Mouse (Mus musculus) layer of hippocampus, adult 18-20 months (tissue): ENCODE measurements around the gene Ctla2a. TPM values are rescaled to one million over a fixed set of nuclear protein-coding genes. Genes with fewer than 3 reads are reported as not detected.
"Not testable (repeated sequence)": the region's sequence is repeated elsewhere in the genome, so short reads cannot be mapped to it uniquely, and the experiment has no call there.

ENCODE experiments used
- DNase-seq, 2 experiments: peaks; one replicate each; pipeline ENCODE4 v3.0.0; 2022; ENCODE audit warnings: low spot score in 2 of 2
- long read RNA-seq: library from polyadenylated mRNA; stranded (forward); transcript quantifications from one replicate; pipeline ENCODE4 v2.0.0, GENCODE M21; 2021
- total RNA-seq, 2 experiments: library from RNA; stranded (reverse); gene quantifications; 2 replicates each; pipeline ENCODE4 v1.2.3; 2021

Ctla2a gene
- 10 to 100 TPM; 16.0 to 19.5 TPM for total RNA-seq
- long read RNA-seq, transcript Ctla2a-201 (5 exons, 1,373 nt): major isoform, 9 of 15 reads
- long read RNA-seq, transcript Ctla2a-205 (3 exons, 706 nt): minor isoform, 6 of 15 reads
- long read RNA-seq, partial matches to known transcripts: 0 of 15 reads
- long read RNA-seq, other reads (novel, unspliced or antisense): 0 of 15 reads

DNA sequence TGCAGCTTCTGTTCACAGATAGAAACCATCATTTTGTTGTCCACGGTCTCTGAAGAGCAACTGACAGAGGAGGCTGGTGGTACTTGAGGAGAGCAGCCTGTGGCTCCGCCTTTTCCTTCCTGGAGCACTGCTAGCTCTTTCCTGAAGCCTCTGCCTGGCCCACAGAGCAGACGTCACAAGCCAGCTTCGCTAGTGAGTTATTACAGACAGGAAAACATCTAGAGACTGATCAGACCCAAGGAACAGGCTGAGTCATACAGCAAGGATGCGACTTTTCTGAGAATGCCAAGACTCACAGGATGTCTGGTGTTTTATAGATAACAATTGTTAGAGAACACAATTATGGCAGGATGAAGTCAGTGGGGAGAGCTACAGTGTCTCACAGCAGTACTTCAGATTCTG, at the start of gene Ctla2a, which contains the start of gene Gm49391:
Ctla2a (minus strand) TSS at position 126 of the 402 bp plus-strand sequence.
Gm49391 (minus strand) TSS at position 72 of the 402 bp plus-strand sequence.
- DNase-seq: no peak

DNA sequence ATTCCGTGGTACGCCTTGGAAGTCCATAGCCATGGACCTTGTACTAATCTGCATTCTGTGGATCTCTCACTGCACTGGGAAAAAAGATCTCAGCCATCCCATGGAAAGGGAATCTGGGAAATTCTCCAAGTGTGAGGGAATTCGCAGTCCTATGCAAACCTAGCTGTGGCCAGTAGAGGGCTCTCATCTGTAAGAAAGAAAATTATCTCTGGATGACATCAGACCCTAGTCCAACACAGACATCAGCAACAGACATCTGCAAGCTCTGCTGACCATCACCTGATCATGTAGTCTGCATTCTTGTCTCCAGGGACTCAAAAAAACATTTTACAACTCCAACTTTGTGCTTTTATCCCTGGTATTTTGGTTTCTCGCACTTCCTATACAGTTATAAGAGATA, 35.9 kb upstream of the Ctla2a start:
- not testable (repeated sequence) for DNase-seq

DNA sequence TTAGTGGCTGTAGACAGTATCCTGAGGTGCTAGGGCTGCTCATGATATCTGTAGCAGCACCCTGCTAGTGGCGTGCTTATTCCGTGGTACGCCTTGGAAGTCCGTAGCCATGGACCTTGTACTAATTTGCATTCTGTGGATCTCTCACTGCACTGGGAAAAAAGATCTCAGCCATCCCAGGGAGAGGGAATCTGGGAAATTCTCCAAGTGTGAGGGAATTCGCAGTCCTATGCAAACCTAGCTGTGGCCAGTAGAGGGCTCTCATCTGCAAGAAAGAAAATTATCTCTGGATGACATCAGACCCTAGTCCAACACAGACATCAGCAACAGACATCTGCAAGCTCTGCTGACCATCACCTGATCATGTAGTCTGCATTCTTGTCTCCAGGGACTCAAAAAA, 27.6 kb upstream of the Ctla2a start:
- not testable (repeated sequence) for DNase-seq

DNA sequence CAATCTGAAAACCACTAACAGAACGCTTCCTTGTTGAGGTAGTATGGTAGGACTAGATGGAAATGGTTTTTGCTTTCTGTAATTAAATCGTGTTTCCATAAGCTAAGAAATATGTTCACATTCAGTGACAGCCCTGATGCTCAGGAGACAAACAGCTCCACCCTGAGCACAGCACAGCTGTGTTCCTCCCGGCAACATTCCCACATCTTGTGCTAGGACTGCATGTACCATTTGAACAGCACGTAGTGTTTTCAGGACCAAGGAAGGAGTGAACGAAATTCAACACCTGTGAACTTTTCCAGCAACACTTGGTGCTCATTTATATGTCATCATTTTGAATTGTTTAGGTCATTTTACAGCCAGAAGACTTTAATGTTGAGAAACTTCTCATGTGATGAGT, 25.3 kb upstream of the Ctla2a start:
- DNase-seq: no peak

DNA sequence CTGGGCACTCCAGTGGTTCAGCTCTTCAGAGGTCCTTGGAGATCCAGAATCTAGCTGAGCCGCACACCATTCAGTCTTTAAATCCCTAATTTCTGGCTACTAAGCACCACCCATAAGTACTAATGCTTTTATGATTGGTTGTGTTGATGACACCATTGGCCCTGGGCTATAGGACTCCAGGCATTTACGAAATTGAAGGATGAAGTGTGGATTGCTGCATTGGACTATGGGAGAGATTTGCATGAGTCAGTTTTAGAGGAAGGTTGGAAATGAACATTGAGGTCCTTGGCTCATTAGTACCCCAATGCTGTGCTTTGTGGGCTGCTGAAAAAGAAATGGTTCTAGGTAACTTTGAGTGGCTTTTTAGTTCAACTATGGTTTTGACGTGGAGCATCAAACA, 5.5 kb upstream of the Ctla2a start, which contains the start of gene Tpbpa:
Tpbpa (minus strand) TSS at position 101 of the 400 bp plus-strand sequence.
- DNase-seq: not testable (repeated sequence)

DNA sequence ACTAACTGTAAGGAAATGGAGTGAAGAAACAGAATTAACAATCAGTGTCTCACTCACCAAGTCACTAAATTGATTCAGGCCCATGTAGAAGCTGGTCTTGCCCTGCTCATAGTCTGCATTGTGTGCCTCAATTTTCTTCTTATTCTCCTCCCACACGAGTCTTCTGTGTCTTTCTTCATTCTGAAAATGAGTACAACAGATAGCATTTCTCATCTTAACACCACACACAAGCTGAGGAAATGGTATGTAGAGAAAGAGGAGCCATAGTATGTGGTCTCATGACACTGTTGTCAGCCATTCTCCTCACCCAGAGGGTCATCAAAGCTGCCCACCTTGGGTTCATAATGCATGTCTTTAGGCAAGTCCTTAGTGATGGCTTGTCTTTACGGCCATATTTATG, 935 bp downstream of the Ctla2a start, which contains the start of gene Gm49393:
Gm49393 (minus strand) TSS at position 101 of the 400 bp plus-strand sequence.
- DNase-seq: not testable (repeated sequence)

DNA sequence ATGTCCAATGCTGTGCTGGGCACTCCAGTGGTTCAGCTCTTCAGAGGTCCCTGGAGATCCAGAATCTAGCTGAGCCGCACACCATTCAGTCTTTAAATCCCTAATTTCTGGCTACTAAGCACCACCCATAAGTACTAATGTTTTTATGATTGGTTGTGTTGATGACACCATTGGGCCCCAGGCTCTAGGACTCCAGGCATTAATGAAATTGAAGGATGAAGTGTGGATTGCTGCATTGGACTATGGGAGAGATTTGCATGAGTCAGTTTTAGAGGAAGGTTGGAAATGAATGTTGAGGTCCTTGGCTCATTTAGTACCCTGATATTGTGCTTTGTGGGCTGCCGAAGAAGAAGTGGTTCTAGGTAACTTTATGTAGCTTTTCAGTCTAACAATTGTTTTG, 31.6 kb downstream of the Ctla2a start, which contains the start of gene Tpbpb:
Tpbpb (minus strand) TSS at position 101 of the 400 bp plus-strand sequence.
- DNase-seq: not testable (repeated sequence)

DNA sequence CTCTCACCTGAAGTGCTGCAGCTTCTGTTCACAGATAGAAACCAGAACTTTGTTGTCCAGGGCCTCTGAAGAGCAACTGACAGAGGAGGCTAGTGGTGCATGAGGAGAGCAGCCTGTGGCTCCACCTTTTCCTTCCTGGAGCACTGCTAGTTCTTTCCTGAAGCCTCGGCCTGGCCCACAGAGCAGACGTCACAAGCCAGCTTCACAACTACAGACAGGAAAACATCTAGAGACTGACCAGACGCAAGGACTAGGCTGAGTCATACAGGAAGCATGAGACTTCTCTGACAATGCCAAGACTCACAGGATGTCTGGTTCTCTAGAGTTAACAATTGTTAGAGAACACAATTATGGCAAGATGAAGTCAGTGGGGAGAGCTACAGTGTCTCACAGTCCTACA, 39.1 kb downstream of the Ctla2a start, which contains the start of gene Ctla2b:
Ctla2b (minus strand) TSS at position 120 of the 400 bp plus-strand sequence.
- DNase-seq: peak in 1 of 2 experiments; percentile 0

DNA sequence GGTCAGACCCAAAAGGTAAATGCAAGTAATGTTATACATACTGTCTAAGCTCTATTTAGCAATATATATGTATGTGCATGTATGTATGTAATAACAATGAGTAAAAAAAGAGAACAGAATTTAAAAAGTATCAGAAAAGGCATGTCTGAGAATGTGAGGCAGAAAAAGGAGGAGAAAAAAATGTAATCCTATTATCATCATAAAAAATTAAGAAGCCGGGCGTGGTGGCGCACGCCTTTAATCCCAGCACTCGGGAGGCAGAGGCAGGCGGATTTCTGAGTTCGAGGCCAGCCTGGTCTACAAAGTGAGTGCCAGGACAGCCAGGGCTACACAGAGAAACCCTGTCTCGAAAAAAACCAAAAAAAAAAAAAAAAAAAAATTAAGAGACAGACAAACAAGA, 39.6 kb downstream of the Ctla2a start, which contains the start of gene Gm49392:
Gm49392 (minus strand) TSS at position 101 of the 400 bp plus-strand sequence.
- DNase-seq: not testable (repeated sequence)

DNA sequence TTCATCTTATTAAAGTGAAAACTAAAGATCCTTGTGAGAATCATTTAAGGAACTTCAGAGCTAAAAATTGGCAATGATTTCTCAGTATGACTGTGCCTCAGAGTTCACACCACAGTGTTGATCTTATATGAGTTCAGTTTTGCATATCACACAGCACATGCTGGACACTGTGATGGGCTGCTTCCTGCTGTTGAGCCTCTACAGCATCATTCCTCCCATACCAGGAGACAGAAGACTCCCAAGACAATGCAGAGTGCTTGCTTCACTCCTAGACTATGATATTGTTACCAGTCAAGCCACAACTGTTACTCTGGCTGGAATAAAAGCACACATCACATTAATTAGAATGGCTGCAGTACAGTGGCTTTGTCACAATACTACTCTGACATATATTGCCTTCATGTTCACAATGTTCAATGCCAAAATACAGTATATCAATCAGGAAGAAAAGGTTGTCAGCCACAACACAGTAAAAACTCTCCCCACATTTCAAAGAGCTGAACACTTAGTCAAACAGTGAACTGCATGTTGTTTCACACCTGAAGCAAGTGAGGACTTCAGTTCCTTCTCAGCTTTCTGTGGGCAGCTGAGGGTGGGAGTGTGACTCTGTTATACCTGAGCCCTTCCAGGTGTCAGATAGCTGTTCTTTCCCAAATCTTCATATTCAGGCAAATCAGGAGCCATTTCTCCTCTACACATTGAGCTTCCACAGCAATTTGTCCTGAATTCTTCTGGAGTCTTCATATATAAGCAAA, 40.8 kb downstream of the Ctla2a start:
- no peak for DNase-seq

DNA sequence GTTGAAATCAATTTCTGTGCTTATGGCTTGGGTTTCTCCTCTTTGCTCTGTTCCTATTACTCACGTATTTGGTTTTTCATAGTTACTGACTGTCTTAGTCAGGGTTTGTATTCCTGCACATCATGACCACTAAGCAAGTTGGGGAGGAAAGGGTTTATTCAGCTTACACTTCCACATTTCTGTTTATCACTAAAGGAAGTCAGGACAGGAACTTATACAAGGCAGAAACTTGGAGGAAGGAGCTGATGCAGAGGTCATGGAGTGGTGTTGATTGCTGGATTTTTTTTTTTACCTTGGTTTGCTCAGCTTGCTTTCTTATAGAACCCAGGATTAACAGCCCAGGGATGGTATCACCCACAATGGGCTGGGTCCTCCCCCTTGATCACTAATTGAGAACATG, 44.1 kb downstream of the Ctla2a start:
- no peak for DNase-seq

Other genes starting within 250 kb of the Ctla2a start
- gene BC051665, start 150.3 kb downstream of the Ctla2a start, total RNA-seq: not detected
- not detected for gene Ctsll3, start 133.8 kb downstream of the Ctla2a start, total RNA-seq
- under 1 TPM; 0.30 to 0.36 TPM for gene 4930486L24Rik, start 72.2 kb downstream of the Ctla2a start, total RNA-seq
- gene Gm49392, start 39.7 kb downstream of the Ctla2a start, total RNA-seq: not detected
- 1 to 10 TPM; 2.2 to 2.3 TPM for gene Ctla2b, start 39.2 kb downstream of the Ctla2a start, total RNA-seq
- not detected for gene Tpbpb, start 31.7 kb downstream of the Ctla2a start, total RNA-seq
- gene Gm49393, start 1.0 kb downstream of the Ctla2a start, total RNA-seq: not detected
- gene Gm49391, start 54 bp downstream of the Ctla2a start, total RNA-seq: not detected
- not detected for gene Tpbpa, start 5.4 kb upstream of the Ctla2a start, total RNA-seq
- gene Ctsj, start 69.3 kb upstream of the Ctla2a start, total RNA-seq: not detected
- gene Ctsq, start 104.0 kb upstream of the Ctla2a start, total RNA-seq: not detected
- gene Ctsr, start 227.6 kb upstream of the Ctla2a start, total RNA-seq: not detected